Mouse (Mus musculus) ES-Bruce4 (cell line): ENCODE measurements around the gene Rnpep.

Experiments
- CTCF ChIP-seq: IDR thresholded peaks from one replicate; pipeline ENCODE4 v1.8.1; 2011; ENCODE audit warnings: low read depth, low read length
- EP300 ChIP-seq: IDR thresholded peaks from 2 replicates; pipeline ENCODE4 v1.6.1; 2011; ENCODE audit warnings: low read depth, low read length; ENCODE audit not compliant: insufficient read depth
- POLR2A ChIP-seq: IDR thresholded peaks from one replicate; pipeline ENCODE4 v1.8.1; 2011; ENCODE audit warnings: low read length; ENCODE audit not compliant: insufficient read depth

GRCm38 (mm10) chr1:135233961-135234360 lies 49.9 kb downstream of the Rnpep start:
- TF ChIP-seq POLR2A (no peak), CTCF (no peak), EP300 (no peak)
